Mouse (Mus musculus) CD4-positive helper T cell, adult 2 months (primary cell): ENCODE results near the gene Bptf.
"Not testable (repeated sequence)": the region's sequence is repeated elsewhere in the genome, so short reads cannot be mapped to it uniquely, and the experiment has no call there.

Experiments used
- DNase-seq: peaks from one replicate; pipeline ENCODE4 v3.0.0-alpha.2; 2012; ENCODE audit warnings: low read depth, missing footprints, low spot score

Gene Bptf

DNA sequence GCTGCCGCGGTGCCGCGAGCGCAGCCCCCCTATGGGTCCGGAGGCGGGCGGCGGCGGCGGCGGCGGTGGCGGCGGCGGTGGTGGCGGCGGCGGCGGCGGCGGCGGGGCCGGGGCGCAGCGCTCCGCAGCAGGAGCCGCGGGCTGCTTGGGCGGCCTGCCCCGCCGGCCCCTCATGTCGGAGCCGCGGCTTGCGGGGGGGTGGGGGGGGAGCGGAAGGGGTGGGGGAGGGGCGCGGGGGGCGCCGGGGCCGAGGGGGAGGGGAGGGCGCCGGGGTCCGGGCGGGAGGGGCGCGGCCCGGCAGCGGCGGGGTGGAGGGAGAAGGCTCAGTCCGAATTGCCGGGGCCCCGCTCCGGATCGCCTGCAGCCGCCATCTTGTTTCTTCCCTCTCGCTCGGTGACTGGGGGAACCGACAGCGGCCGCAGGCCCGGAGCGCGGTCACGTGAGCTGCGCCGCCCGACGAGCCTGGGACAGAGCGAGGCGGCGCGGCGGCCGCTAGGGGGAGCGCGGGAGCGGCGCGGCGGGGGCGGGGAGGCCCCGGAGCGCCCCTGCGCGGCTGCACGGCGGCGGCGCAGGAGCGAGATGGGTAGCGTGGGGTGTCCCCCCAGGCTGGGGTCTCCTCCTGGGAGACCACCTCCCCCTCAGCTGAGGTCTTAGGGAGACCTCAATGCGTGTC is at the start of gene Bptf:
Gene Bptf (minus strand): TSS at position 379 of the 673 bp plus-strand sequence.
- peak; percentile 92 for DNase-seq

DNA sequence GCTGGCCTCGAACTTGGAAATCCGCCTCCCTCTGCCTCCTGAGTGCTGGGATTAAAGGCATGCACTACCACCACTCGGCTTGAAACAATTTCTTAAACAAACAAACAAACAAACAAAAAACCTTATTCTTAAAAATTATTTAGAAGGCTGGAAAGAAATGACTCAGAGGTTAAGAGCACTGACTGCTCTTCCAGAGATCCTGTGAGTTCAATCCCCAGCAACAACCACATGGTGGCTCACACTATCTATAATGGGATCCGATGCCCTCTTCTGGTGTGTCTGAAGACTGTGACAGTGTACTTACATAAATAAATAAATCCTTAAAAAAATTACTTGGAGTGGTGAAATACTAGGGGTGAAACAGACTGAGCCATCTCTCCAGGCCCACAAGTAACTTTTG is 29.3 kb upstream of the Bptf start:
- no peak for DNase-seq

DNA sequence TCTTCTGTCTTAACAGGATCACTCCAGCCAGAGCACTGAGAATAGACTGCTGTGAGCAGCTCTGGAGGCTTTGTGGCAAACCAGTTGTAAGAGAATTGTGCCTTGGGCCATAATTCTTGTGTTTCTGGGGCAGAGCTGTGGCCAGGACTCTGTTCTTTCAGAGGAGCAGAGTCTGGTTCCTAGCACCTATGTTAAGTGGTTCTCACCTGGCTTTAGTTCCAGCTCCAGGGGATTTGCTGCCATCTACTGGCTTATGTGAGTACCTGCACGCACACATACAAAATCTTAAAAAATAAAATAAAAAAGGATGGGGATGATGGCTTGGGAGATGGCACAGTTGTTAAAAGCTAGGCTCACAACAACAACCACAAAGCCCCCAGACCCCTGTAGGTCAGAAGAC is 27.1 kb upstream of the Bptf start:
- DNase-seq, result peak; percentile 47

DNA sequence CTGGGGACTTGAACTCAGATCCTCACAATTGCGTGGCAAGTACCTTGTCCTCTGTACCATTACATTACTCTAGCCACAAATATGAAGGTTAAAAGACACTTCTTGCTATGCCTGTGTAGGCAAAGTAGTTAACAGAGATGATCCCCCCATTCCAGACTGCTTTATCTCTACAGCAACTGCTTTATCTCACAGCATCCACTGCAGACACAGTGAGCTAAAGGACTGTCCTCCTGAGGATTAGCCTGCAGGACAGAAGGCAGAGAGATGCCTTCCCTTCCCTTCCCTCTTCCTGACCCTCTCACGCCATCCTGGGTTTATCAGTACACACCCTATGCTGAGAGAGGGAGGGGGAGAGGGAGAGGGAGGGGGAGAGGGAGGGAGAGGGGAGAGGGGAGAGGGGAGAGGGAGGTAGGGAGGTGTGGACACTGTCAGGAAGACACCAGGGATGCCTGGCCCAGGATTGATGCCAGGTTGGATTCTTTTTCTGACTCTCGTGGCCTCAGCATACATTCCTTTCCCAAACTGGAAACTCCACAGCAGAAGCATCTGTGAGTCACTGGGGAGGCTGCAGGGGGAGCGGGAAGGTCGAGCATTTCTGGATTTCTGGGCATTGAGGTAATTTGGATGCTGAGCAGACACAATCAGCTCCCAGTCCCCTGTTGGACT is 25.2 kb upstream of the Bptf start:
- DNase-seq, result no peak

DNA sequence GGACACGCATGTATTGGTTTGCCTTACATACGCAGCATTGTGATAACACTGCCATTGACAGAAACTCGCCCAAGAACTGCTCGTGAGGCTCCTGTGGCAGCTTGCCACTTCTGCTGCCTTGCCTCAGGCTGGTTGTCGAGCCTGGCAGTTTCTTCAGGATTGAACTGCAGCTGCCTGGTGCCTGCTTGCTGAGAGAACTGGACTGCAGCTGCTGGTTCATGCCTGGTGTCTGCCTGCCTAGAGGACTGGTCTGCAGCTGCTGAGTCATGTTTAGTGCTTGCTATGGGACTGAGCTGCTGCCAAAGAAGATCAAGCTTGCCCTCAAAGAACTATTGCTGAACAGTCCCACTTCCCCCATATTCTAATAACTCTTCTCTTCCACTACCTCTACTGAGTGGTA is 23.4 kb upstream of the Bptf start:
- DNase-seq, result no peak

- DNase-seq, result peak; percentile 22
Measured at GRCm38 (mm10) chr11:107154431-107154830, 22.5 kb upstream of the Bptf start.

GRCm38 (mm10) chr11:107153645-107154044 is 21.7 kb upstream of the Bptf start:
- no peak for DNase-seq

DNA sequence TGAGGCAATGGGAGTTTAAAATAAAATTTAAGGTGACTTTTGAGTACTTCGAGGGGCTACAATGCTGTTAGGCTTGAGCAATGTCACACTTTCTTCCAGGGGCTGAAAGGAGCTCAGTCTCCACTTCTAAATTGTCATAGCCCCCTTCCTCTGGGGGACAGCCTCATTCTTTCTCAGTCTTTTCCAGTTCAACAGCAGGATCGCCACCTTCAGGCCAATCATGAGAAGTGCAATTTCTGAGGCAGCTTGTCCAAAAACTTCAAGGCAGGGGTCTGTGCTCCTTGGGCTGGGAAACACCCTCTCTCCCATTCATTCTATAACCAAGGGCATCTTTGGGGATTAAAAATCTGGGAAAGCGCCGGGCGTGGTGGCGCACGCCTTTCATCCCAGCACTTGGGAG is 19.9 kb upstream of the Bptf start:
- DNase-seq, result peak; percentile 34

- DNase-seq, result not testable (repeated sequence)
Measured at GRCm38 (mm10) chr11:107143956-107144355, 12.0 kb upstream of the Bptf start.

DNA sequence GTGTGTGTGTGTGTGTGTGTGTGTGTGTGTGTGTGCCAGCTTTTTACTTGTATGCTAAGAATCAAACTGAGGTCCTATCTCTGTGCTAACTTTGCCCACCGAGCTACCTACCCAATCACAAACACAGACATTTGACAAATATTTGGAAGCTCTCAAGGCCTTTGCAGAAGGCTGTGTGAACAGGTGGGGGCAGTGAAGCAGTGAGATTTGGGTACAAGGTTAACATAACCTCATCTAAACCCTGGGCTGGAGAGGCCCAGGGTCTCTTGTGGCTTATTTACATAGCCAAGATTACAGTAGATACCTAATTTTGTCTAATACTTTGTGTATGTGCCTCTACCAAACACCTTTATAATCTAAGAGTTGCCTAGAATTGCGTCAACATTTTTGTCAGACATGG is 10.5 kb upstream of the Bptf start:
- DNase-seq, result no peak

DNA sequence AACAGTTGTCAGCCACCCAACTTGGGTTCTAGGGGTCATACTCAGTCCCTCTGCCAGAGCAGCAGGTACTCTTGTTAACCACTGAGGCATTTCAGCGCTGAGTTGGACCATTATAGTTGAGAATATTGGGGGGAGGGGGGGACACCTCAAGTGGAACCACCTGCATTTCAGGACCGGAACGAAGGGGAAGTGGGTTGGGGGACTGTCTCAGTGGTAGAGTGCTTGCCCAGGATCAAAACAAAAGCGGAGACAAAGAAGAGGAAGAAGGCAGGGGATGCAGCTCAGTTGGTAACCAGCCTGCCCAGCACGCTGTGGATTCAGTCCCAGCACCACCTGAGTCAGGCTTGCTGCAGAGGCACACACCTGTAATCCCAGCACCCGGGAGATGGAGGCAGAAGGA is 8.8 kb upstream of the Bptf start:
- no peak for DNase-seq

- DNase-seq, result peak; percentile 53
Measured at GRCm38 (mm10) chr11:107138633-107139032, 6.7 kb upstream of the Bptf start.

DNA sequence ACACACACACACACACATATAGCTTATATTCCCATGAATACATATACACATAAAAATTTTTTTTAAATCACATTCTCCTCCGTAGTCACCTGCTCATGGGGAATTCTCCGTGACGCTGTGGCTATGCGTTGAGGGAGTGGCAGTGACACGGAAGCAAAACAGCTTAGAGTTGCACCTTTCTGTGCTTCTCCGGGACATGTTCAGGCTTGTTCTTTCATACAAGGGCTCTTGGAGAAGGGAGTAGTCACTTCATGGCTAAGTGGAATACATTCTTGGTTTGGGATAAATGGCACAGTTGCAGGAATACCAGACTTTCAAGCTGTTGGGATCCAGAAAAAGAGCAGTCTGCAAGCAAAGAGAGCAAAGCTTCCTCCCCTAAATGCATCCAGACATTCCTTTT is 5.7 kb upstream of the Bptf start:
- no peak for DNase-seq

- DNase-seq, result not testable (repeated sequence)
Measured at GRCm38 (mm10) chr11:107136458-107136857, 4.5 kb upstream of the Bptf start.

DNA sequence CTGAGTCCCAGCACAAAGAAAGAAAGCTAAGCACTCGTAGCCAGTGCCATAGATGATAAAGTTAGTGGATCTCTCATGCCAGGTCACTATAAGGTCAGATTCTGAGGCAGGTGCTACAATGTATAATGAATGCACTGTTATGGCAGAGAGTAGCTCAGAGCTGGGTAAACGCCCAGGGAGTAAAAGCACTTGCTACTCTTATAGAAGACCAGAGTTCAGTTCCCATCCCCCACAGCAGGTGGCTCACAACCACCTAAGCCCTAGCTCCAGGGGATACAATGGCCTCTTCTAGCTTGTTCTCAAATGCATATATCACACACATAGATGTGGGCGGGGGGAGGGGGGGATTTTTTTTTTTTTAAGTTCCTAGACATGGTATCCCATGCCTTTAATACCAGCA is 3.8 kb upstream of the Bptf start:
- no peak for DNase-seq

GRCm38 (mm10) chr11:107132426-107132825 is 499 bp upstream of the Bptf start:
- no peak for DNase-seq

GRCm38 (mm10) chr11:107130879-107131748 is 813 bp downstream of the Bptf start:
- DNase-seq, result peak; percentile 76

DNA sequence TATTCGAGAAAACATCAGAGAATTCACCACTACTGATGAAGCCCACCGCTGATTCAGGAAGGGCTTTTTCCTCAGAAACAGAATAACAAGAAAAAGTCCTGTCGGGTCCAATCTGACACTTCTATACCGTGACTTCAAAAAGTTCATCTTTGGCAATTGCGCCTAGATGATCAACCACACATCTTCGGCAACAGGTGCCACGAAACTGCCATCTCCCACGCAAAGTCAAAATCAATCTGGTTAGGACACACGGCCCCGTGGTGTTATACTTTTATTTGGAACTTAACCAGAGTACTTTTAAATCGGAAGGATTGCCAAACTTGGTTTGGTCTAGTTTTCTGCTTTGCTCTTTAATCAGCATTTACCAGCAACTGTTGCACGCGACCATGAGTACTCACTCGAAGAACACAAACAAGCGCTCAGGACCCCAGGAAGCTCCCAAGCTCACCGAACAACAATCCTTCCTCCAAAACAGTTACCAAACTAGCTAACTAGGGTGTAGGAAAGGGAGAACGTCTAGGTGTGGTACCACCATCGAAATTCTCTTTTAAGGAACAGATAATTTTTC is 1.6 kb downstream of the Bptf start:
- DNase-seq, result peak; percentile 40

DNA sequence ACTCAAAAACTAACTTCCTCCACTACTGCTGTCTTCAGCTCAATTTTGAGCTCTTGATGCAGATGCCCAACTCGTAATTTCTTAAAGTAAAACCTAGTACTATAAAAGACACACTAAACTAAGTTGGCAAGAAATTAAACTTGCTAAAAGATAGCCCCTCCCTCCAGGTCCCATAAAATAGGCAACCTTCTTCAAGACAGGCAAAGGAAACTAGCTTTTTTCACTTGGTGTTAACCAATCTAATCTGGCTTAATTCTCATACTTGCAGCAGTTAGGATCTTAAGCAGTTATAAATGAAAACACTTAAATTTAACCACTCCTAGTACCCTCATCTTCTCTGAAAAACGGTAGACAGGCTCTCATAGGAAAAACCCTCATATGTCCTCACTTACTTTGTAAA is 2.3 kb downstream of the Bptf start:
- DNase-seq, result no peak

- DNase-seq, result not testable (repeated sequence)
Measured at GRCm38 (mm10) chr11:107126716-107127115, 5.2 kb downstream of the Bptf start.

DNA sequence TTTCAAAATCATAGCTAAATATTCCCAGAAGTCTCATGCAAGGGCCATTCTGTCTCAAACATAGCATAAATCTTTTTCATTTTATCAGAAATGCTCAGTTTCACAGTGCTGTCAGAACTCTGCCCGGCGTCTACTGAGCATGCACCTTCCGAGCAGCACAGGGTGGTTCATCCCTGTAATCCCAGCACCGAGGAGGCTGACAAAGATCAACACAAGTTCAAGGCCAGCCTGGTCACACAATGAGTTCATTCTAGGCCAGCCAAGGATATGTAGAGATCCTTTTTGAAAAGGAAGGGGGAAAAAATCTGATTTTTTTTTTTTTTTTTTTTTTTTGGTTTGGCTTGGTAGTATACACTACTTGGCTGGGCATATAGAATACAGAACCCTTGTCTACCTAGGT is 6.9 kb downstream of the Bptf start:
- no peak for DNase-seq

GRCm38 (mm10) chr11:107124327-107124731 is 7.6 kb downstream of the Bptf start:
- DNase-seq, result peak; percentile 75
